Mouse (Mus musculus): ENCODE data around the gene Irs4. TPM values are rescaled to one million over a fixed set of nuclear protein-coding genes. Genes with fewer than 3 reads are reported as not detected.

Gene Irs4
- not detected in 3 replicates for total RNA-seq (2017)

DNA sequence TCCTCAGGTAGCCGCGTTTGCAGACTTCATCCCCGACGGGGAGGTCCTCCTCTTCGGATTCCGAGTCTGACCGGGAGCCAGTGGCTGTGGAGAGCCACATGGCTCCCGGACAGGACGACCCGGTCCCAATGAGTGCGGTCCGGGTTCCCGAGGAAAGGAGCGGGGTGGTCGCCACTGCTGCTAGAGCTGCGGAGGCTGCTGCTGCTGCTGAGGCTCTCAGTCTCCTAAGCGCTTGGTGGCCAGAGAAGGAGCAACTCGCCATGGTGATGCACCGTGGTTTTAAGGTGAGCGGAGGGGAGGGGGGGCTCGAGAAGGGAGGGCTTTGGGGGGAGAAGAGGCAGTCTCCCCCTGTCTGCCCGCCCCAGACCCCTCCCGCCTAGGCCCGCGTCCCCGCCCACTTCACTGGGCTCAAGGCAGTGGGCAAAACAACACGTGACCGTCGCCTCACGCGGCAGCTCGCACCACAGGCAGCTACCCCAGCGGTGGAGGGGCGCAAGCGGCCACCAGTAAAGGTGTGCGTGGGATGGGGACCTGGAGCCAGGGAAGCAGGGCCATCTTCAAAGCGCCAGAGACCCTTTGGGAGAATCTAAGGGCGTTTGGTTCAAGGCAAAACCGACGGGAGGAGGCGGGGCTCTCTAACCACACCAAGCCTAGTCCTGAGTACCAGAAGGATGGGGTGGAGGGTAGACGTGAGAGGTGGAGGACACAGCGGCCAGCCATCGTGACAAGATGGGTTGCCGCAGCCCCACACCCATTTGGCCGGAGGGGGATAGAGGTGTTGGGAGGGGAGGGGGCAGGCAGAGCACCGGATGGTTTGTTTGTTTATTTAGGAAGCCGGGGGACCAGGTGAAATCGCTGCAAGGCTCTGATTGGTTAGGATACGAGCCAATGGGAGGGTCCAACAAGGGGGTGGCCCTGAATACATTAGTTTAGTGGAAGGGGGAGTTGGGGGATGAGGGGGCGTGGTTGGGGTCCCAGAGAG lies at the start of gene Irs4:
TSS of gene Irs4 (minus strand) at position 327 of the 982 bp plus-strand sequence.
- ATAC-seq (replicated peaks; ENCODE audit: insufficient number of reproducible peaks, low FRiP score, low TSS enrichment, poor library complexity, severe bottlenecking) = no peak

DNA sequence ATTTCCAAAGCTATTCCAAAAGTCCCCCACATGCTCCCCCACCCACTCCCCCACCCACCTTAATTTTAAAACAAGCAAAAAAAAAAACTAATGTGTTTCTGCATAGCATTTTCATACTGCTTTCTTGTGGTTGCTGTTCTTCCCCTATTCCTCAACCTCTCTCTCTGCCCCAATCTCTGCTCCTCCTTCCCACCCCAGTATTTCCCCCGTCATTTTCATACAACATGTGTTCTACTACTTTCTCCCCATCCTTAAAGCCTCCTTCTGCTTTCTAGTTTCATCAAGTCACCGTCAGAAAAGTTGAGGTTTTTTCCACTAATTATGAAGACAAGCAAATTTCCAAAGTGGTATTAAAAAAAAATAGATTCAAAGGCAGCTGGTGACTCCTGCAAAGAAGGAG lies 25.3 kb upstream of the Irs4 start:
- ATAC-seq (replicated peaks; ENCODE audit: insufficient number of reproducible peaks, low FRiP score, low TSS enrichment, poor library complexity, severe bottlenecking) = no peak

DNA sequence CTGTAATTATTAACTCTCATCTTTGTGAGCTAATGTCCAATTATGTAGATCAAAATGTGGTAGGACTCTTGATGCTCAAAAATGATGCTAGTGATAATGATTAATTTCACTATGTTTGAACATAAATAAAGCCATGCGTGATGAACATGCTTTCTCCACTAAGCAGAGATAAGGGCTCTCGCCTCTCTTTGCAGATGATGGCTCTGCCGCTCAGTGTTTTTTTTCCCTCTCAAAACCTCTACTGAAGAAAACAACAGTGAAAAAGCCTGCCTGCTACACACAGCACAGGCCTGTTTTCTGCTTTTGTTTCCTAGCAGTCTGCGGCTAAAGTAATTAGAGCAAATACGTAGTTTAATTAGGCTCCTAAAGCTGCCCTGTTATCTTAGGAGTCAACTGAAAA lies 4.5 kb upstream of the Irs4 start:
- ATAC-seq (replicated peaks; ENCODE audit: insufficient number of reproducible peaks, low FRiP score, low TSS enrichment, poor library complexity, severe bottlenecking) = no peak

DNA sequence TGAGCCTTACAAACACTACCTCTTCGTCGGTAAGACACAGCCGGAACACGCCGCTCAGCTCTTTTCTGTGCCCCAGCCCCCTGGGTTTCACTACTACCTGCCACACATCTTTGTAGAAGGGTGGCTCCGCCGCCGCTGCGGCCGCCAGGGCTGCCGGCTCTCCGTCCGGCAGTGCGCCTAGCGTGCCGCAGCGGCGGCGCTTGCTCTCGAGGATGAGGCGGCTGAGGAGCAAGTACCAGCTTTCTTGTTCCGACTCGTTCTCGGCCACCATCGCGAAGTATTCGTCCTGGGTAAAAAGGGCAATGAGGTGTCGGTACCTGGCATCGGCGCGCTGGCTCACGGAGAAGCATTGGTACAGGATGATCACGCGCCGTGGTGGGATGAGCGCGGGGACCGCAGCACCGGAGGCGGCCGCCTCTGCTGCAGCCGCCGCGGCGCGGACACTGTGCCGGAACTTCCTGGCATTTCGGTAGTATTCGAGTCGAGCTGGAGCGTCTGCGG lies 622 bp downstream of the Irs4 start:
- ATAC-seq (replicated peaks; ENCODE audit: insufficient number of reproducible peaks, low FRiP score, low TSS enrichment, poor library complexity, severe bottlenecking) = no peak

DNA sequence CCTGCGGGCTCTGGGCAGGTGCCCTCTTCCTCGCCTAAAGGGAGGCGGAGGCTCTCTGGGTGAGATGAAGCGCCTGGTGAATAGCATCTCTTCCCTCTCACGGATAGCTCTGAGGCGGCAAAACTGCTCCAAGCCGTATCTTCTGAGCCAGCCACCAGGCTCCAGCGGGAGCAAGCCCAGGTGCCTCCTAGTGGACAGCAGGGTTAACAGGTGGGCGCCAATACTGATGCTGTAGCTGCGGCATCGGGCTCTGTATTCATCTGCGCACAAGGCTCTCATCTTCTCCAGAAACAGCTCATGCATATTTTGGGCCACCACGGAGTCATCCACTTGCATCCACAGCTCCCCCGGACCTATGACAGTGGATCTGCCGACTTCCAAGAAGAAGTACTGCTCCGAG lies 1.1 kb downstream of the Irs4 start:
- no peak for ATAC-seq (replicated peaks; ENCODE audit: insufficient number of reproducible peaks, low FRiP score, low TSS enrichment, poor library complexity, severe bottlenecking)

DNA sequence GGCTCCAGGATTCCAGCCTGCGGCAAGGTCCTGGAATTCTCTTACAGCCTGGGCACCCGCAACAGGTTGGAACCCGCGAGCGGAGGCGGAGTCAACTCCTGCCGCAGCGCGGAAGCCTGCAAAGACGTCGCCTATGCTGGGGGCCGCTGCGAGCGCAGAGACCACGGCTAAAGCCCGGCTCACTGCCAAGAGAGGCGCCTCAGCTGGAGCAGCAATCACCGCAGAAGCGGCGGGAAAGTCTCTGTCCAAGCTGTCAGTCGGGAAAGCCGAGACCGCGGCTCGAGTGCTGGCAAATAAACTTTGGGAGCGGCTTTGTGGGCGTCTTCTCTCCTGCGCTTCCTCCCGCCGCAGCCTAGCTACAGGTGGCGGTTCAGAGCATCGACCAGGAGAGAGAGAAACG lies 3.3 kb downstream of the Irs4 start:
- no peak for ATAC-seq (replicated peaks; ENCODE audit: insufficient number of reproducible peaks, low FRiP score, low TSS enrichment, poor library complexity, severe bottlenecking)

Other genes starting within 250 kb of the Irs4 start
- 0.10 TPM in 1 of 3 replicates, not detected in the others for gene Col4a5, start 249.9 kb downstream of the Irs4 start, total RNA-seq (2017)
- gene Gm15294, start 150.0 kb upstream of the Irs4 start, total RNA-seq (2017) = not detected in 3 replicates

All from monocyte, adult 5-6 weeks (primary cell).